Mouse (Mus musculus) A20 (cell line): Measurements from ENCODE around the gene Hk2.

Experiments
- DNase-seq: peaks from one replicate; pipeline ENCODE4 v3.0.0-alpha.2; 2011; ENCODE audit warnings: low read depth, low spot score

The Hk2 gene

DNA sequence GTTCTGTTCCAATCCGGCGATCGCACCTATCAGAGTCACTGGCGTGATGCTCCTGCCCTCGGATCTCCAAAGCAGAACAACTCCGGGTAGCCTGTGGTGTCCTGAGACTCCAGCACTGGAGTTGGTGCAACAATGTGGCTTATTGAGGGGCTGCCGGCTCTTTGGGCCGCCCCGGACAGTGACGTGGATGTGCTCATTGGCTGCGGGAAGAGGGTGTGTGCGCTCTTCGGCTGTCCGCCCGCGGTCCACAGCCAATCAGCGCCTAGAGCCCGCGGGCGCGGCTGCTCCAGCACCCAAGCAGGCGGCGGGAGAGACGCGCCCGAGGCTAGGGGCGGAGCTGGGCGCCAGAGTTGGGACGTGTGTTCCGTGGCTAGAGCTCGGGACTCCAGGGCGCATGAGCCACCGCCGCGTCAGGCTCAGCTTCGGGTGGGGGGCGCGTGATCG is at the start of gene Hk2:
TSS of gene Hk2 (minus strand) at position 134 of the 444 bp plus-strand sequence.
- DNase-seq: peak; percentile 89

DNA sequence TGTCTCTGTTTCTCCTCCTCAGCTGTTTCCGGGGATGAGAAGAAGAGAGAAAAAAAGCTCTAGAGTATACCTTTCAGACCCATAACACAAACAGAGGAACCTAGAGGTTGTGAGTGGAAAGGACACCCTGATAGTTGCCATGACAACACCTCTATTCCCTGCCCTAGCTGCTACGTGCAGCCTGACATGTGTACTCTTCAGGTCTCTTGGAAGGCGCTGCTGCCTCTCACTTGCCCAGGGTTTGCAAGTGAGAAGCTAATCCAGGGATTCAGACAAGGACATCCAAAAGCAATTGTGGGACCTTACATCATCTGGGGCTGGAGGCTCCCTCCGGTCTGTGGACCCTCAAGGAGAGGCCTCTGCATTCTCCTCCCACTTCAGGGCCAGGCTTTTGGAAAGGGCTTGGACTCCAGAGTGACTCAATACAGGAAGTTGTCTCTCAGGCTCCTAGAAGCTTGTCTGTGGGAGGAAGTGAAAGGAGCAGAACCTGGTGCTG is 47.6 kb upstream of the Hk2 start:
- DNase-seq: peak; percentile 56

DNA sequence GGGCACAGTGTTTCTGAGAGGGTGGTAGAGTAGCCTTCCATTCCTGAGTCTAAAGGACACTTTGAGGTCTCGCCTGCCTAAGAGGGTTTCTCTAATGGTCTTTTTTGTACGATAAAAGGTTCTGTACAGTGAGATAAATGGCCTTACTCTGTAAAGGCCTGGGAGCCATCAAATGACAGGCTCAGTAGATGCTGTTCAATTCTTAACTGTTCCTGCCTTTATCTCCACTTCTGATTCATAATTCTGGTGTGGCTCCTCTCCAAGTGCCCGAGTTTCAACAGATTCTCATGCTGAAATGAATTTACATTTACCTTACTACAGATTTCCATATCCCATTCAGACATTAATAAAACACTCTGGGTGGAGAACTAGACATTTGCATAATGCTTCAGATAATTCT is 46.5 kb upstream of the Hk2 start:
- no peak for DNase-seq

DNA sequence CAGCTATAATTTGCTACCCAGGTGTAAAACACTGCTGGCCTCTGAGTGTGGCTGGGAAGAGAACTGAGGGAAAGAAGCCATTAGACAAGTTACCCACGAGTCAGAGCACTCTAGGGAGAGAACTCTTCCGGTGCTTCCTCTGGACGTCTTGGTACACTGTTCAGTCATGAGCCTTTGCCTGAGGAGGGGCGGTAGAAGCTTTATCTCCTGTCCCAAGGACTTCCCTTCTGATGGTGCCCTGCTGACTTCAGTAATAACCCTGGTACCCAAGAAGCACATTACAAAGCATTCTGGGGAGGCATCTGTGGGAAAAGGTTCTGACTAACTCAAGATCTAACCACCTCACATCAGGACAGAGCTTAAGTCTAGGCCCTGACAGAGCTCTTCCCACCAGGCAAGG is 40.6 kb upstream of the Hk2 start:
- no peak for DNase-seq

DNA sequence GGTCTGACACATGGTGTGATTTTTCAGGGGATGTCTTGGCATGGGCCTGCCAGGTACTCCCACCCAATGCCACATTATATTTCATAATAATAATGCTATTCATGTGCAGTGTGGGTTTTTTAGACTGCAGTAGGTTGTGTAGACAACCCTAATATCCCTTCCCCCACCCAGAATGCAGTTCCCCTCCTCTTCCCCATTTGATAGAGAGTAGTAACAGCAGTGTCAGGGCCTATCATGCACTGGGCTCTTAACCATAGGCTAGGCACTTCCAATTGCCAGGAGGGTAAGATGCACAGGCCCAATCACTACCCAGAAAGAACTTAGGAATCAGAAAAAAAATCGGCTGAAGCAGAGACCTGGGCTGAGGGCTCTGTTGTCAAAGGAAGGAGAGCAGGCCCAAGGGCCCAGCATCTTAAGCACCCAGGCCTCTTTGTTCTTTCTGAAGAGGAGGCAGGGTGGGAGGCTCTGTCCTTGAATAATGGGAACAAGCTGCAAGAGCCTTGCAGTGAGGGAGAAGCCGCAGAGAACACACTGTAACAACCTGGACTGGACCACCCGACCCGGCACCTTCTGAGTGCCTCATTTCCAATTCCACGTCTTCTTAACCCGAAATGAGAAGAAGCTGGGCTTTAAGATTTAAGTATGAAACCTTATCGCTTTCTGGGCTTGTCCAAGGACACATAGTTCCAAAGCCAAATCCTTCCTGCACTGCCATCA is 33.9 kb upstream of the Hk2 start:
- DNase-seq: no peak

DNA sequence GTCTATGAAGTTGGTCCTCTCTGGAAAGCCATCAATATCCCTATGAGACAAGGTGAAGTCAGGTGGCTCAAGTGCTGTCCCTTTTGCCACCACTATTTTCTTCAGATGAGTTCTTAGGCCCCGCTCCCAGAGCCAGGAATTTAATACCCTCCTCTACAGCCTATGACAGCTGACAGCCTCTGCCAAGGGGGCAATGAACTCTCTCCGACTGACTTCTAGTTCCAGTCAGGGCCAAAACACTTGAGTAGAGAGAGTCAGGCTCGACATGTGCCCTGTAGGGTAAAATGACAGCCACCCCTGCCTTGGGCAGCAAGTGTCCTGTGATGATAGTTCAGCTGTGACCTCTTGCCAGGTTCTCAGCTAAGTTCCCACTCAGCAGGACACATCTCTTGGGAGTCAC is 32.7 kb upstream of the Hk2 start:
- DNase-seq: no peak

DNA sequence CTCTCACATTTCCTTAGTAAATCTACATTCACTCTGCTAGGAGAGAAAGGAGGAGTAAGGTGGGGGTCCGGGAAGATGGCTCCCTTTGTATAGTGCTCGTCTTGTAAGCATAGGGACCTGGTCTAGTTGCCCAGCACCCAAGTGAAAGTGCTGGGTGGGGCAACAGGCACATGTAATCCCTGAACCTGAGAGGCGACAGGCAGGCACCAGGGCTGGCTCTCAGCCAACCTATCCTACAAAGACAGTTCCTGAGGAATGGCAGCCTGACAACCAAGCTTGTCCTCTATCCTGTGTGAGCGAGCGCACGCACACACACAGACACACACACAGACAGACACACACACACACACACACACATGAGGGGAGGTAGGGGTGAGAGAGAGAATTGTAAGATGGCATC is 32.2 kb upstream of the Hk2 start:
- DNase-seq: no peak

DNA sequence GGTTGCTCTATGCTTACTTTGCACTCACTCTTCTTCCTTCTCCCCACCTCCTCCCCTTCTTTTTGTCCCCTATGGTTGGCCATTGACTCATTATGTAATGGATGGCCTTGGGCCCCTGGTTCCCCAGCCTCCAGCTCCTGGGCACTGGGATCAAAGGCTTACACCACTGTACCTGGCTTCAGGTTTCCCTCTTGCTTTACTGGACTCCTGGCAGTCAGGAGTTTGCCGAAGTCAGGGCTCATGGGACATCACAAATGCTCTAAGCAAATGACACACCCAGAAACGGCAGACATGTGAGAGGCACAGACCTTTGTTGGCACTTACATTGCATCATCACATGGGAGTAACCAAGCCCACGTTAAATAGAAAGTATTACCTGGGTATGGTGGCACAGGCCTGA is 31.6 kb upstream of the Hk2 start:
- no peak for DNase-seq

DNA sequence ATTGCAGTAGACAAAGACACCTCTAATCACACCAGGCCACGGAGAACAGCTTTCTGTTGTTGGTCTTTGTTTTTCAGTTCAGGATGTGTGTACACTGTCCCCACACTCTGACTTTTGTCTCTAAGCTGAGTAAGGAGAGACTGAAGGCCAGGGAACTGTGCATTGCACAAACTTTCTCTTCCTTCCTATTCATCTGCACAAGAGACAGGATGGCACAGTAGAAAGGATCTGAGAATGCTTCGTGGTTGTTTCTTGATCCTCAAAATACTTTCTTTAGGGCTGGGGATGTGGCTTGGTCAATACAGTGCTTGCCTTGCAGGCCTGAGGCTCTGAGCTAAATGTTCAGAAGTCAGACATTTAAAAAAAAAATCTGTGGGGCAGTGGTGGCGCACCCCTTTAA is 30.7 kb upstream of the Hk2 start:
- DNase-seq: no peak

DNA sequence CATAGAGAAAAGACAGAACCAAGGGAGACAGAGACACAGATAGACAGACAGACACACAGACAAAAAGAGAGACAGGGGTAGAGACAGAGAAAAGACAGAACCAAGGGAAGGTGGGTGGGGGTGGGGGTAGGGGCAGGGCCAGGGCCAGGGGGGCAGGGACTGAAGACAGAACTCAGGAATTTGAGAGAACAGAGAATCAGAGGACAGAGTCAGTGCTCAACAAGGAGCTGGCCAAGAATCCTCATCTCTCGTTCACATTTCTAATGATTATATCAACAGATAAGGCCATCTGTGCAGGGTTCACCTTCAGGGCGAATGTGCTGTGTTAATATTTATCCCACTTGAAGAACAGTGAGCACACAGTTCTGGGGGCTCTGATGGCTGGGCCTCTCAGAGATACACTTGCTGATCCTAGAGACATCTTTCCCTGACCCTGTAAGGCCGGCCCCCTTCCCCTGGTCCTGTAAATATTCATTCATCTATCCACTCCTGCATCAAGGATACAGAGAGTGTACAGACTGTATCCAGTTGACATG is 24.0 kb upstream of the Hk2 start:
- no peak for DNase-seq

DNA sequence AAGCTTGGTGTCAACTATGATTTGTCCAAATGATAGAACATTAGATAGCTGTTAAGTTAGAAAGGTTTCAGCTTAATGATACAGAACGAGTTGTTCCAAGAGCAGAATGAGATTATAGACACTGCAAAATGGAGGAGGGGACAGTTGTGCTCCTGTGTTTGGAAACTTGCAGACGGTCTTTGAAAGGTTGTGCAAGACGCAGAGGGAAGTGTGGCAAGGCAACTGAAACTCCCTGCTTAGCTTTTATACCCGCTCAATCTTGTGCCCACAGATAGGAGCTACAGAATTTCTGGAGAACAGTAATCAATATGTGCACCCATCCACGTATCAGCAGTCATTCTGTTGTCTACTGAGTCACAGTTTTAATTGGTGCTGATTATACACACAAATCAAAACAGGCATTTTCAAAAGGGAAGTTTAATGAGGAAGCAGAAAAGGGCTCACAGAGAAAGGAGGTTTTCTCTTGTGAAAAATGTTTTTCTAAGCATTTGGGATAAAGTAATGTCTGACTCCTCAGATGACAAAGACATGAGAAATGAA is 23.1 kb upstream of the Hk2 start:
- DNase-seq: no peak

DNA sequence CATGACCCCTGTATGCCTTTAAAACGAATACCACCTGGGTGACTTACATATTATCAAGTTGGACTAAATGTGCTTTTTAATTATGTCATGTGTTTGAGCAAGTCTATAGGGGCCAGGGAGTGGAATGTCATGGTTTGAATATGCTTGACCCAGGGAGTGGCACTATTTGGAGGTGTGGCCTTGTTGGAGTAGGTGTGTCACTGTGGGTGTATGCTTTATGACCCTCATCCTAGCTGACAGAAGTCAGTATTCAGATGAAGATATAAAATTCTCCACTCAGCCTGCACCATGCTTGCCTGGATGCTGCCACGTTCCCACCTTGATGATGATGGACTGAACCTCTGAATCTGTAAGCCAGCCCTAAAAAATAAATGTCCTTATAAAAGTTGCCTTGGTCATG is 16.6 kb upstream of the Hk2 start:
- no peak for DNase-seq

DNA sequence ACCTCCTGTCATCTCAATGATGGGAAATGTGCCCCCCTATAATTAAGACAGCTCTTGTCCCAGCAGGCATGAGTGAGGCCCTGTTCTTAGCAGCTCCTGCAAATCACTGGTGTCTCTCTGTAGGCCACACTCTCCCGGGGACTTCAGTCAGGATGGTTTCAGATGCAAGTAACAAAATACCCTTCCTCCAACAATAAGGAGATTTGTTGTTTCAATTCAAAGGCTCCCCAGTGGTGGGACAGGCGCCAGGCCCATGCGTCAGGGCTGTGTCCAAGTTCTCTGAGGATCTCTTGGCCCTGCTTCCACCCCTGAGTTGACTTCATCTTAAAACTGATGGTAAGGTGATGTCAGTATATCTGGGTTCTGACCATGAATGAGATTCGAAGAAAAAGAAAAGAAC is 9.7 kb upstream of the Hk2 start:
- DNase-seq: no peak

DNA sequence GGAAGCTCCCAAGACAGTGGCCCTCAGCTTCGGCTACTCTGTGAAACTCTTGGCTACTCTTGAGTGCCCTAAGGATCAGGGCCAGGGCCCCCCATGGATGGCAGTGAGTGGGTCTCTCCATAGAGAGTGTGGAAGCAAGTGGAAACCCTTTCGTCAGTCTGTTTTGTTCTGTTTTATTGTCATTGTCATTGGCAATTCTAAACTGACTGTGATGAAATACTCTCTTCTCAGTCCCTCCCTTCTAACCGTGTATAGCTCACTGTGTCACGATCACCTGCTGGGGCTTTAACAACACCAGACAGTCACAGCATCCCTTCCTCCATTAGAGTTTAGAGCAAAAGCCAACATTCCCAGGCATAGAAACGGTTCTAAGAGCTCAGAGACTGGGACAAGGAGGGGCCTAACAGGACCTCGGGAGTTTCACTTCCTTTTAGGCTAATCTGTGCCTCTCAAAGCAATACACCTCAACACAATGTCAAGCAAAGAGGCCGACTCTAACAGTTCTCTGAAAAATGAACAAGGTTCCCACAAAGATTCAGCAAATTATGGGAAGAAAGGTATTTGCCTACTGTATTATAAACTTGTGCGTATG is 6.6 kb upstream of the Hk2 start:
- peak; percentile 60 for DNase-seq

DNA sequence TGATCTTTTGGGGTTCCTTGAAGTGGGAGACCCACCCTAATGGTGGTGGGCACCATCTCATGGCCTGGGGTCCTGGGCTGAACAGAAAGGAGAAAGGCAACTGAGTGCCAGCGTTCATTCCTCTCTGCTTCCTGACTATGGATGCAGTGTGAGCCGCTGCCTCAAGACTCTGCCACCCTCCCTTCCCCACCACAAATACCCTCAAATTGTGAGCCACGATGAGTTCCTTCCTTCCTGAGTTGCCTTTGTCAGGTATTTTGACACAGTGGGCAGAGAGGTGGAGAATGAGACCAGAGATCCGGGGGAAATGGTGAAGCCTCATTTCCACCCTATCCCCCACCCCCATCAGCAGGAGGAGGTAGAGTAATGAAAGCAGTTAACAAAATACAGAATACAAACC is 6.1 kb upstream of the Hk2 start:
- DNase-seq: no peak

DNA sequence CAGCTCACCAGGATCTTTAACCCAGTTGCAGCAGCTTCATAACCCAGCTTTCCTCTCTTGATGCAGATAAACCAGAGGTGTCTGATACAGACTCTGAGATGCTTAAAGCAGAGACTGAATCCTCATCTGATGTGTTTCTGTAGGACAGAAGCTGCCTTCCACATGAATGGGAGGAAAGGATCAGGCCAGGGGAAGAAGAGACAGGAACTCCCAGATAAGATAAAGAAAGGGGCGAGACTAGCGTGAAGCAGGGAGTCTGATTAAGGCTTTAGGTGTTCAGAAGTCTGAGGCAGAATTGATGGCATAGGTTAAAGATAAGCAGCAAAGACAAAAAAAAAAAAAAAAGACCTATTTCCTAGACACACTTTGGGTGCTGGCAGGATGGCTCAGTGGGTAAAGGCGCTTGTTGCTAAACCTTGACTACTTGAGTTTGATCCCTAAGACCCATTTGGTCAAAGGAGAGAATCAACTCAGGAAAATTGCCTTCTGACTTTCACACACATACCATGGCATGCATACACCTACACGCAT is 2.9 kb upstream of the Hk2 start:
- no peak for DNase-seq

DNA sequence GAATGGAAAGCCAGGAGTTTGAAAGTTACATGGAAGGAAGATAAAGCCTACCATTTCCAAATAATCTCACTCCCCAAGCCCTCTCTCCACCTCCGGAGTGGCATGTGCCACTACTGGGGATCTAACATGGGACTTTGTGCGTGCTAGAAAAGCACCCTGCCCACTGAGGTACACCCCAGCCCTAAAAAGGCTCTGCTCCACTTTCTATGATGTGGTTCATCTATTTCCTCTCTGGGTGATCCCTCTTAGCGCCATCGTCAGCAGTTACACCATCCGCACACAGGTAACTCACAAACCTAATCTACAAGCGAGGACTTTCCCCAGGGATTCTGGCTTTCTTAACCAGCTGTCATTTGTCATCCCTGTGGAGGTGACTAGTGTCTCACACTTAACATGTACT is 1.1 kb upstream of the Hk2 start:
- no peak for DNase-seq

DNA sequence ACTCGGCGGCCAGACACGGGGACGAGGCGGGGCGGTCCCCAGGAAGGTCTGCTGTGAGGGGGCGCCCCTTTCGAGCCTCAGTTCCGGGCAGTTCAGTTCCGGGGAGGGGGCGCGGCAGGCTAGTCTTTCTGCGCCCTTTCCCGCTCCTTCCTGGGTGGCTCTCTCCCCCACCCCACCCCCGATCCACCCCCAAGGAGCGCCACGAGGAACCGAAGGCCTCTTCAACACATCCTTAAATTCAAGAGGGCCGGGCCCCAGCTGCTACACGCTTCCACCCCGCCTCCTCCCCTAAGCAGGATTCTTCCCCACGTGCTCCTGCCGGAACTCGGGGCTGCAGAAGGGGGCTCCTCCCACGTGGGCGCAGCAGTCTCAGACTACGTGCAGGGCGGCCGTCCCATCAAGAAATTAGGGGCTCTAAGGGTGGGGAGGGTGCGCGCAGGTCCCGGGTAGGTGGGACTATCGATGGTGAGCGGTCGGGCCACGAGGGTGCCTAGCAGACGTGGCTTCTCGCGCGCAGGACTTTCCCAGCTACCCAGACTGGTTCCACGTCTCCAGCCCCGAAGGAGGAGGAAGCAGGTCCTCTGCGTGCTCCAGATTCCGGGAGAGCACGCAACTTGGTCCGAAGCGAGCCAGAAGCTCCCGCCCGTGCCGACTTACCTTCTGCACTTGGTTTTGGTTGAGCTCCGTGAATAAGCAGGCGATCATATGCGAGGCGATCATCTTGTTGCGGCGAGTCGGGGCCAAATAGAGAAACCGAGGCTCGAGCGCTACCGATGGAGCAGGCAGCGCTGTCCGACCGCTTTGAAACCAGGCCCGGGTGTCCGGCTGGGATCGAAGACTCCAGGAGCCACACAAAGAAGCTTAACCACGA is 758 bp downstream of the Hk2 start:
- DNase-seq: peak; percentile 74

DNA sequence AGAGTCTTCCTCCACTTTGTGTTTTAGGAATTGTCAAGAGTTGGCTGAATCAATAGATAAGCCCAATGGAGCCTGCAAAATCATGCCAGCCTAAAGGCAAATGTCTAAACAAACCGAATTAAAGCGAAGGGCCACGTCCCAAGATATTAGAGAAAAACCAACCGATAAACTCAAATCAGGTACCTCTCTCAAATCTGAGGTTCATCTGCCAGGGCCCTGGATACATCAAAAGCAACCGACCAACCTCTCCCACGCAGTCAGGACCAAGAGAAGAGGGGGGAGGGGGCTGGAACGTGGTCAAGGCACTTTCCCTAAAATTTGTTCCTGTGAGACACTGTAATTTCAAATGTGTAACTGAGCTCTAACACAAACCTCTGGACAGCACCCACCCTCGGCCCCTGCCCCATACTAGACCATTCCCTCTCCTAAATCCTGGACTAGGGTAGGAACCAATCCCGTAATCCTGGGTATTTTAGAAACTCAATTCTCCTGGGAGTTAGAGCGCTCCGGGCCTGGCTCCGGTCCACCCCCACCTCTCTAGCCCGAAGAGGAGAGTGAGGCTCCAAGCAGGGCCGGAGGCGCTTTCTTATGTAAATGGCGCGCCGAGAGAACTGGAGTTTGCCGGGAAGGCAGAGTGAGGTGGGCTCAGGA is 1.7 kb downstream of the Hk2 start:
- DNase-seq: peak; percentile 14

DNA sequence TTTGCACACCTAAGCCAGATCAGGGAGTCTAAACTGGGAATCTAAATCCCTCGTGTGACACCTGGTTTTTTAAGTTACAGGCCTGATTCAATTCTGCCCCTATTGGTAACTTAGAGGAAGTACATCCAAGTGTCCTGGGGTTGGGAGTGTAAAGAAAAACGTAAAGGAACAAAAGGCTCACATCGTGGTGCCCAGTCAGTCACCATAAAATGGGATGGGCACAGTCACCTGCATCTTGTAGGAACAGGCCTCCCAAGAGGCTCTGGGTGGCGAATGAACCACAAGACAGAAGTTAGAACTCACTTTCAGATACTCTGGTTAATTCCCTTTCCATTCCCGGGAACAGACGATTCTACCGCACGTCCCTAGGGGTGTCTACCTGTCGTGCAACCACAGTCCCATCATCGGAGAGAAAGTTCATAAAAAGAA is 2.3 kb downstream of the Hk2 start:
- DNase-seq: peak; percentile 54

DNA sequence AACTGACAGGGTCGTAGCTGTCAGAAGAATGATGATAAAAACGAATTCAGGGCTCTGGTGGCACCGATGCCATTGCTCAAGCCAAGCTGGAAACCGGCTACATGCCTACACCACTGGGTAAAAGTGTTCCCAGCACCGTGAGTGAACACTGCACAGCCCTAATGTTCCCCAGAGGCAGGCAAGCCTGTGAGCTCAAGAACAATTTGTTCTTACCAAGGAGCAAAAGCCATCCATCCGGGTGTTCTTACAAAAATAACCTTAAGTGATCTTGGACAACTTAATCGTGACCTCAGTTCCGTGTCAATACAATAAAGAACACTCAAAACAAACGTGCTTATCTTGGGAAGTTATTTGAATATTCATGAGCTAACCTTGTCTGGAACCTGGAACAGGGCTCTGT is 3.2 kb downstream of the Hk2 start:
- no peak for DNase-seq
